Mouse (Mus musculus): ENCODE results near the gene Iqgap2. TPM values are rescaled to one million over a fixed set of nuclear protein-coding genes. Genes with fewer than 3 reads are reported as not detected.

Gene Iqgap2
- total RNA-seq, 1 experiment from 2014 or later, result 209 TPM

DNA sequence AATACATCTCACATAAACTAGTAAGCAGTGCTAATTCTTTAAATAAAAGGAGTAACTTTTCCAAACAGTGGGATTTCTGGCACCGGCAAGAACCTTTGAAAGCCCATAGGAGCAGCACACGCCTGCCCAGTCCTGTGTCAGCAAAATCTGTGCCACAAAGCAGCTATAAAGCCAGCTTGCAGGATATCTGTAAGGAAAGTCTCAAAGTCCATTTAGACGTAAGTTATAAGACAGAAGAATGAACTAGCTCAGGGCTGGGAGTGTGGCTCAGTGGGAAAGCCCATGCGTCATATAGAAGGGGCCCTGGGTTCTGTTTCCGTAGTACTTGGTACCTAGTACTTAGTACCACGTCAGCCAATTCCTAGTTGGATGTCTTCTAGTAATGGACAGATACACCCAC is 58.2 kb downstream of the Iqgap2 start:
- no peak for ATAC-seq (replicated peaks; ENCODE audit: low read depth, poor library complexity, severe bottlenecking)

DNA sequence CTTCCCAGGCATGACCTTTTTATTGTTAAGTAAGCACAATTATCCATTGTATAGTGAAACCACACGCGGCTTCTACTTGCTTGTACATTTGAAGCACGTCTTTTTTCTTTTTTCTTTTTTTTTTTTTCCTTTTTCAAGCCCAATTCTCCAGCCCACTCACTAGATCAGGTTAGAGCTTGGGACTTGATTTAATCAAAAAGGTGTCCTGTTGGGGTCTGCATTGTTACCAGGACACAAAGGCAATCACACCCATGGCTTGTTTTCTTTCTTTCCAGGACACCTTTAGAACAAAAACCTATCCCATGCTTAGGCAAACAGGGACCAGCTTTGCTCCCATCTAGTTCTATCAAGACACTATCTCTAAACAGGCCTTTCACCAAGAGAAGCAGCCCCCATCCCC is 59.0 kb downstream of the Iqgap2 start:
- ATAC-seq (replicated peaks; ENCODE audit: low read depth, poor library complexity, severe bottlenecking), result no peak

DNA sequence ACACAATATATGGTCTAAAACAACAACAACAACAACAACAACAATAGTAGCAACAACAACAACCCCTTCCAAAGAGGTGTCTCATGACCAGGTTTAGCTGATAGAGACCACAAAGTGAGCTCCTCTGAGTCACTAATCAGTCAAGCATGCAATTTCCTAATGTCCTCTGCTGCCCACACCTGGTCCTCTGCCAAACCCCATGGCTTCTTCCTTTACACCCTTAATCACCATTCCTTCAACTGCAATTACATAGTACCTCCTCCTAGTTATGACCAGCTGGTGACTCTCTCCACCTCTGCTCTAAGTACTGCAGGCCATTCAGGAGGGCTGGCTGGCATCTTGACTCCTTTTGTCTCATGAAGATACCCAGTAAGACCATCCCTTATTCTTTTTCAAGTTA is 60.0 kb downstream of the Iqgap2 start:
- ATAC-seq (replicated peaks; ENCODE audit: low read depth, poor library complexity, severe bottlenecking), result peak; percentile 42; the same call in 1 of the 2 replicates

DNA sequence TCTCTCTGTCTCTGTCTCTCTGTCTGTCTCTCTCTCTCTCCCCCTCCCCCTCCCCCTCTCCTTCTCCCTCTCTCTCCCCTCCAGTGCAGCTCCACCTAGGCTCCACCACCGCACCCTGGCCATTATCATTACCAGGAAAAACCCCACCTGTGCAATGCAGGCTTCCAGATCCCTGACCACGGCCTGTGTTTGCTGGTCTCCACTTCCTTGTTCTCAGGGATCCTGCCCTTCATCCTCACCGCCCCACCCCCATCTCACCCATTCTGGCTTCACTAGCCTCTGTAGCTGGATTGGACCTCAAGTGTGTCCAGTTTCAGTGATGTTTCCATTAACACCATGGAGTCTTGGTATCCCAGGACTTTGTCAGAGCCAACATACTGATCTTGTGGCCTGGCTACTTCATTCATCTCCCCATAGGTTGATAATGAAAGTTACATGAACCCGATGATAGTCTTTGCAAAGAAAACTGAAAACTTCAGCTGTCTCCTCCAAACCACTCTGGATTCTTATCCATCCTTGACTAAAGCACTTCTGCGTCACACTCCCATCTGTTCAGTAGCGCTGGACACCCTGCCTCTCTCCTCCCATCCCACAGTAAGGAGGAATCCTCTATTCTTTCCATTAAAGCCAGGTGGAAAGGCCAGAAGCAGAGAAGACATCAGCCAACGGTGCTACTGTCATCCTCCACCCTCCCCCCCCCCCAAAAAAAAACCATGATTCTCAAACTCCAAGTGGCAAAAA is 62.1 kb downstream of the Iqgap2 start:
- ATAC-seq (replicated peaks; ENCODE audit: low read depth, poor library complexity, severe bottlenecking), result no peak

DNA sequence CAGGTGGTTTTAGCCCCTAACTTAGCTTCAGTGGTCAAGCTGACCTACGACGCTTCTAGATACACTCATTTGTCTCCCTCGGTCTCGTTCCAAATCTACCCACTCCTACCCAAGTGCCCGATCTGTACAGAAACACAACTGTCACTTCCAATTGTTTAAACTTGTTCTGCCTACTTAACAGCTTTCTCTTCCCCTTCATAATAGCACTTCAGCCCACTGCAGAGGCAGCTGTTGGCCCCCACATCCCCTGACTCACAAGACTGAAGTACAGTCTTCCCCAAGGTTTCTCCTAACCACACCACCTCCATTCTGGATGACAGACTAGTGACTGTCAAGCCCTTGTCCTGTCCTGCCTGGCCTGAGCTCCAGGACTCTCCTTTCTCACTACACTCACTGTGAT is 63.1 kb downstream of the Iqgap2 start:
- no peak for ATAC-seq (replicated peaks; ENCODE audit: low read depth, poor library complexity, severe bottlenecking)

DNA sequence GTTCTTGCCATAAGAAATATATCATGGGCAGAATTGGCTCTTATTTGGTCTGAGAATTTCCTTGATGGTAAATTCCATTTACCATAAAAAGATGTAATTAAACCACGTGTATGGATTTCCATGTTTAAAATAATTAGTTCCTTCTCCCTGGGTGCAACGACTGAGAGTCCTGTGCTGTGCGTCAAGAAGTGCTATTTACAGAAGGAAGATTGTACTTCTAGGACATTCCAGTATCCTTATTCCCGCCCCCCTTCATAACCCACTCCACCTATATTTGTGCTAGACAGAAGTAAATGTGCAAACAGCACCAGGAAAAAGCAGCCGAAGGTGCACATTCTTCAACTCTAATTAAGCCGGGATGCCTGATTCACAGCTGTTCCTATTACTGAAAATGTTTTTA is 65.5 kb downstream of the Iqgap2 start:
- no peak for ATAC-seq (replicated peaks; ENCODE audit: low read depth, poor library complexity, severe bottlenecking)

DNA sequence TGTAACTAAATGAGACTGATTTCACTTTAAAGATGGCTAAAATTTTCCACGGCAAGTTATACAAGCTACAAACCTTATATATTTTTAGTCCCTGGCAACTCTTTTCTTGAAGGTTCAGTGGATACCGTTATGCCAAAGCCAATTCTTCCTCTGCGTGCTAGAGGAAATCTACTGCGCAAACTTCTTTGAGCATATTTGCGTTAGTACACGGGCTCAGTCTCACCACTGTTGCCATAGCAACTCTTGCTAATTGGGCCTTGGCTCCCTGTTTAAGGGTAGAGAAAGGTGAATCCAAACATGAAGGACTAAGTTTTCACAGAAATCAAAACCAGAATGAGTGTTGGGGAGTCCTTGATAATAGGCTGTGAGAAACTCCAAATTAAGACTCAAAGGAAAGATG is 68.8 kb downstream of the Iqgap2 start:
- no peak for ATAC-seq (replicated peaks; ENCODE audit: low read depth, poor library complexity, severe bottlenecking)

DNA sequence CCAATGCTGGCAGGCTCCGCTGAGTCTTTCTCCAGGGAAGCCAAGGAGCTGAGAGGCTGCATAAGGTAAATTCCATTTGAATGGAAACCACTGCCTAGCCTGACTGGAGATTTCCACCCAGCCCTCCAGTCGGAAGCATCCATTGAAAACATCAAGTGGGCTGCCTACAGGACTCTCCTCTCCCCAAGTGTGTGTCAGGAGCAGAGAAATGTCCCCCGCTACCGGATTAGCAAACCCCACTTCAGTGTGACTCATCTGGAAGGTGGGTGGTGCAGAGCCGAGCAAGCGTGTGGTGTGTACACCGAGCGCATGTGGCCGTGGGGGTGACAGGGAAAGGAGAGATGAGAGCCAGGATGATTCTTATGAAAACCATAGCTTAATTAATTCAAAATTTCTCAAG is 71.7 kb downstream of the Iqgap2 start:
- no peak for ATAC-seq (replicated peaks; ENCODE audit: low read depth, poor library complexity, severe bottlenecking)

DNA sequence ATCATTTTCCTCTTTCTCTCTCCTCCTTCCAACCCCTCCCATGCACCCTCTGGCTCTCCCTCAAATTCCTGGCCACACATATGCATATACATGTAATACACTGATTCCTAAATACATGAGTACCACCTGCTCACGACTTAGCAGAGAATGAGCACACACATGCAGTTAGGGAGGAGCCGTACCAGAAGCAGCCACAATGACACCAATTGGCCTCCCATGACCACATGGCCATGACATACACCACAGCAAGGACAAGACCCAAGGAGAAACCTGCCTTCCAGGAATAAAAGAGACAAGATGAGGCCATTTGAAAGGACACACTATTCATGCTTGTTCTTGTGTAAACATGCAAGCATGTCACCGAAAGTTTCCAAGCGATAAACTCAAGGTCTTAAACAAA is 72.8 kb downstream of the Iqgap2 start:
- no peak for ATAC-seq (replicated peaks; ENCODE audit: low read depth, poor library complexity, severe bottlenecking)

DNA sequence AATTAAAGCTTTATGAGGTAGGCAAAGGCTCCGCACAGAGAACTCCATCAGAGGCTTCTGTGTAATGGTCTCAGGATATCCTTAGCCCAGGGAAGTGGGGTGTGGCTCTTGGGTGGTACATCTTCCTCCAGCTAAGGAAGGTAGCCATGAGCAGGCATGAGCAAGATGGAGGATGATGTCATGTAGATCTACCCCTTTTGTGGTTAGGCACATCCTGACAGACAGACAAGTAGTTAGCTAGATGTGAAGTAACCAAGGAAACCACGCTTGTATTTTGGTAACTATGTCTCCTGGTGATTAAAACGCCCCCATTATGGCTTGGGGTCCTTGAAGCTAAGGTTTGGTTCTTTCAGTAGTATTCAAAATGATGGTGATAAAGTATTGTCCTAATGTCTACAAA is 78.1 kb downstream of the Iqgap2 start:
- ATAC-seq (replicated peaks; ENCODE audit: low read depth, poor library complexity, severe bottlenecking), result peak; percentile 80

DNA sequence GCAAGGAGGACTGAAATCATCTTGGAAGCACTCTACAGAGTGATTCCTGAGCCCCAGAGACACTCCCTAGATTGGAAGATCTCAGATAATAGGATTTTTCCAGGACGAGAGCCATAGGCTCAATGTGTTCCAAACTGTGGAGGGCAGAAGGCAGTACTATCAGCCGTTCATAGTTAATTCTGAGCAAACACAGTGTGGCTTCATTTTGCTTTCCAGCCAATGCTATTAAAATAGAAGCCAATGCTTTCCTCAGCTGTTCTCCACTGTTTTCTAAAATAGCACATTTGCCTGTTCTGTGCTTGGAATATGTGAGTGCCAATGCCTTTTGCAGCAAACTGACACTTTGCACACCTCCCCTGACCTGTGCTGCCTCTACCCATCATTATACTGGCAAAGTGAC is 80.9 kb downstream of the Iqgap2 start:
- no peak for ATAC-seq (replicated peaks; ENCODE audit: low read depth, poor library complexity, severe bottlenecking)

DNA sequence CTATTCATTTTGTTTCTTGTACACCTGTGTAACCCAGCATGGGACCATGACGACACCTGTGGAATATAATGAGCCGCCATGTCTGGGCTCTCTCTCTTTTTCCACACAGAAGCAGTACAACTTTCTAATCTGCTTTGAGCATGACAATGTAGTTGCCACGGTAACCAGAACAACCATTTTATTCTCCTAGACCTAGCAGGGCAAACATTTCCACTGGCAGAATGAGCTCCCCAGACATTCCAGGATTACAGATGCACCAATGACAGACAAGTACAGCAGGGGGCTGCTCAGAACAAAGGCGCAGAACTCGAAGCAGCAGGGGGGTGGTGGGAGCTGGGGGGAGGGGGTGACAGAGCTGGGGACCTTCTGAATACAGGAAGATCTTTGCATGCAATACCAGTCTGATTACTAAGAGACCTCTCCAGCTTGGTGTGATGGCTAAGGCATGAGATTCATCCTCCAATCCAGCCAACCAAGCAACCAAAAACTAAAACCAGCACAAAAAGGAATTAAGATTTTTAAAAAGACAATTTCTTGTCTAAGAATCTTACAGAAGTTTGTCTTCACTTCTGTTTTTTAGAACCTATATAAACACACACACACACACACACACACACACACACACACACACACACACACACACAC is 84.5 kb downstream of the Iqgap2 start:
- 0 out of 2 replicates have a peak, but pooled peaks have one; percentile 24 for ATAC-seq (replicated peaks; ENCODE audit: low read depth, poor library complexity, severe bottlenecking)

DNA sequence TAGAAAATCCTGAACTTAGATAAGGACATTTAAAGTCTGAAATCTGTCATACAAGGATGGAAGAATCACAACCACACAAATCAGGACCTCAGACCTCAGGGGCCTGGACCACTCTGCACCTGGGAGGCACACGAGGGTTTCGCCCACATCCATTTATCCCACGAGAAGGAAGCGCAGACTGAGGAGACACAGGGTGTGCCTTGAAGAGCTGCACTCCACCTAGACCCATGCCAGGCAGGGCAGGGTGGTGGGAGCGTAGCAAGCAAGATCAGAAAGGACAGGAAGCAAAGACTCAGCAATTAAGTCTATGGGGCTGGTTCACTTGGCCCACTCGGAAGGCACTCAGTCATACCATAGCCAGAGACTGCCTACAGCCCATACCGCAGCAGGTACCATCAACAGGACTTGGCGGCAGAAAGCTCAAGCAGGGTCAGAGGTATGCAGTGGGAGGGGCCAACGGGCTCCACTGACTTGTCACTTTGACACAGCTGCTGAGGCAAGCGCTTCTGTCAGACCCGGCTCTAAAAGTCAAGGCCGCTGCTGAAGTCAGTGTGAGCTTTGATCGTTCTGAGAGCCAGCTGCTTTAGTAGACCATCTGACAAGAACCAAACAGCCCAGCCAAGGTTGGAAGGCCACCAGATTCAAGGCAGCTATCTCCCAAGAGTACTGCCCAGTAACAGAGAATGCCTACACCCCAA is 86.1 kb downstream of the Iqgap2 start:
- no peak; the same call in 1 of the 2 replicates for ATAC-seq (replicated peaks; ENCODE audit: low read depth, poor library complexity, severe bottlenecking)

DNA sequence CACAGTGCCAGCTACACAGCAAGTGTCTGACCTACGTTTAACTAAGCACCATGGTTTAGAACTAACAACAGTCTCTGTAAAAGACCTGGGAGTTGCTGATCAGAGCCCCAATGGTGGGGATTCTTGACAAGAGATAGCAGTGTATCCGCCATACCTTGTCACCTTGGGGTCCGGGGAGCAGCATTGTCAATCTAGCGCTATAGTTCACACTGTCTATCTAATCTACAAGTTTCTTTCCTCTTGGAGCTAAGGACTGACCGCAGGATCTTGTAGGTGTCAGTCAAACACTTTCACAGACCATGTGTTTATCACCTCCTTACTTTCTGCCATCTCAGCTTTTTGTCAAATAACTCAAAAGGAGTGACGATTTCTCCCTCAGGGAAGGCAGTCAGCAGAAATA is 87.6 kb downstream of the Iqgap2 start:
- ATAC-seq (replicated peaks; ENCODE audit: low read depth, poor library complexity, severe bottlenecking), result no peak

DNA sequence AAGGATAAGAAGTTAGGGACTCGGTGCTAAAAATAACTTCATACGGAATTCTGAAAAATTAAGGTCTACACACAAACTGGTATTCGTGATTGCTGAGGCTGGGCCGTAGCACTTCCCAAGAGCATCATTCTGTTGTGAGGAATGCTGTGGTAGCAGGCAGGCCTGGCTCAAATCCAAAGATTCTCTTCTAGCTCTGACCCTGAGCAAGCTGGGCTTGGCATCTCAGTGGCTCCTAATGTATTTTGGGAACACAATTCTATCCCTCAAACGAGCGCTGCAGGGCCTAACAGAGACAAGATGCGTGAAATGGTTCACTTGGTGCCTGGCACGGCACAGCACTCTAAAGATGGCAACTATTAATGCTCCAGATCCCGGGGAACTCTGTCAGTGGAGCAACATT is 90.8 kb downstream of the Iqgap2 start:
- ATAC-seq (replicated peaks; ENCODE audit: low read depth, poor library complexity, severe bottlenecking), result no peak

DNA sequence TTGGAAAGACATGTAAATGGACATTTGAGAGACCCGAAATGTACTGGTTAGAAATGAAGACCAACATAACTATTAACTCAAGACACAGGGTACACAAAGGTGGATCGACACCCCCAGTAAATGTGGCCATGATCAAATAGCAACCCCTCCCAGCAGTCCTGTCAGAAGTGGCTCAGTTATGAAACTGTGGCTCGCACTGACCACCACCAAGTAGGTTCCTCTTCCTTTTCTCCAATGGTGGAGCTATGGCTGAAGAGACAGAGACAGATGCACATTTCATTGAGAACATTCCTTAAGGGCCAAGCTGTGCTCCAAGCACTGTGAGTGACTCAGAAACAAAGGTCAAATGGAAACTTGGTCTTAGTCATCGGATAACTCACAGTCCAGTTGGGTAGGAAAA is 92.4 kb downstream of the Iqgap2 start:
- peak; percentile 52; the same call in 1 of the 2 replicates for ATAC-seq (replicated peaks; ENCODE audit: low read depth, poor library complexity, severe bottlenecking)

DNA sequence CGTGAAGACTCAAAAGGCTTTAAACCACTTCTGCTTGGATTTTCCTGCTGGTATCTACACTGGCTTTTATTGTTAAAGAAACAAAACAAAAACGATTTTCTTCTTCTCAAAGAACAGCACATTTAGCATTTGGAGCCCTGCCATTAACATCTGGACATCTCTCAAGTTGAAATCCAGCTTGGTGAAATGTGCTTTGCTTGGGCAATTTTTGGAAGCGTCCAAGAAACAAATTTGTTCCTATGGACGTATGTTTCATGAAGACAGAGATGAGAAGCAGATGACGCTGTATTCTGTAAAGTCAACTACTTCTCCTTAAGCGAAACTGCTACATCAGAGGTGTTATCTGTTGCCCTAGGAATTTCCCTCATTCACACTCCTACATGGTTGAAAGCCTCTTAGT is 93.0 kb downstream of the Iqgap2 start:
- ATAC-seq (replicated peaks; ENCODE audit: low read depth, poor library complexity, severe bottlenecking), result no peak

DNA sequence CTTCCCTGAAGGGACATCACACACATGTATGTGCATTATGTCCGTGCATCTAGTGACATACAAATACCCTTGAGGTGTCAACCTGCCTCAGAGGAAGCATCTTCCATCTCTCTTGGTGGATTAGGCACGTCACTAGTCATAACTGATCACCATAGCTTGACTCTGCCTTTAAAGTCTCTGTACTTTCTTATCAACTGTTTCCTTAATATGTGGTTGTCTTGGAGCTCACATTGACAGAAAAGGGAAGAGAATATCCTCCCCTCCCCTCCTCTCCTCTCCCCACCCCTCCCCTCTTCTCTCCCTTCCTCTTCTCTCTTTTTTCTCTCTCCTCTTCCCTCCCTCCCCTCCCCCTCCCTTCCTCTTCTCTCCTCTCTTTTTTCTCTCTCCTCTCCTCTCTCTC is 94.2 kb downstream of the Iqgap2 start:
- peak; percentile 76 for ATAC-seq (replicated peaks; ENCODE audit: low read depth, poor library complexity, severe bottlenecking)

DNA sequence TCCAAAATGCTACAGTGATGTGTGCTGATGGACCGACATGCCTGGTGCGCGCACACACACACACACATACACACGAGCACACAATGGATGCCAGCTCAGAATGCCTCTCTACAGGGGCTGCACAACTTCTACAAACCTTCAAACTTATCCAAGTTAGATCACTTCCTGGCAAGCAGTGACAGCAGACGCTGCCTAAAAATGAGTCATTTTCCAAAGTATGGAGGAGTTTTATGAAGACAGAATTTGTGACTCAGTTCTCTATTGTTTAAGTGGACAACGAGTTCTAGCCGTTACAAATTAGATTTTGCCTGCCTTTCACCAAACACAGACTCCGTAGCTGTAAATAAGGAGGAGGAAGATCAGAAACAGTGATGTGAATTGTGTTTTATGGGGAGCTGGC is 97.4 kb downstream of the Iqgap2 start:
- ATAC-seq (replicated peaks; ENCODE audit: low read depth, poor library complexity, severe bottlenecking), result no peak

DNA sequence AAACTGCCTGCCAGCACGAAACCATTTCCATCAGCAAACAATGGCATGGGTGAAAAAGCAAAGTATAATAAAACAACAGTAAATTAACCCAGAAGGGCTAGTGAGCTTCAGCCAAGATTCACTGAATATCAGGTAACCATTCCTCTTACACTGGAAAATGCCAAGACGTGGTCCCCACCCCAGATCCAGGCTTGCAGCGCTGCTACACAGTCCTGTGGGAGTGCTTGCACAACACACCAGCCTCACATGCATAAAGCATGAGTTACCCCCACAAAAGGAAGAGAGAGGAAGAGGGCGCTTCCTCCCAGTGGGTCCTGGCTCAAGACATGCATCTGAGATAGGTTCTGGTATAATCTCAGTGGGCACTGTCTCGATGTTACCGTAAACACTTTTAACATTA is 100.8 kb downstream of the Iqgap2 start:
- peak; percentile 64 for ATAC-seq (replicated peaks; ENCODE audit: low read depth, poor library complexity, severe bottlenecking)

DNA sequence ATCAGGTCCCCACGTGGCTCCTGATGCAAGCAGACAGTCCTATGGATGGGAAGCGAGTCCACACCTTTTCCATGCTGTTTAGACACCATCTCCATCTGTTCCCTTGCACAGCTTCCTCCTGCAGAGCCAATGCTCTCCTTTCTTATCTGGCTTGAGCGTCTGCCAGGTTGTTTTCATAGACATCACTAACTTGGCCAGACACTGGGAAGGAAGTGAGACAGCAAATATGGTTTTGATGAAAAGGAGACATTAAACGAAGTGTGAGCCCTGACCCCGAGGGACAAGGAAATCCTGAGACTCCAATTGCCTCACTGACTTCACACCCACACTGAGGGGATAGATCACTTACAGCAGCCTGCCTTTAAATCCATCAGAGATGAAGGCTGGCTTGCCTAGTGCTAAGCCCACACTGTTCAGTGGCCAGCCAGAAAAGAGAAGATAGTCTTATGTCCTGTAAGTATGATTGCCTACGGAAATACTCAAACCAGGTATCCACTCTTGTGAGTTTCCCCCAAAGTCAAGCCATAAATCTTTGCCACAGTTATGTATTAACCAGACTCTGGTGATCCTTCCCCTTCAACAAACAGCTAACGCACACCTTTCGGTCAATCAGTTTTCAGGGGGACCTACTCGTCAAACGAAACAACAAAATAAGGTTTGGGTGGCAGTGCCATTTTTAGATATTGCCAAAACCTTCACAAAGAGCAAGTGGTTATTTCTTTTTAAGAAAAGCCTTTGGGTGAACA is 102.9 kb downstream of the Iqgap2 start:
- ATAC-seq (replicated peaks; ENCODE audit: low read depth, poor library complexity, severe bottlenecking), result peak; percentile 88

Measured in common myeloid progenitor, adult 5-6 weeks (primary cell).